Mouse (Mus musculus): ENCODE results near the gene Zfp169.

Gene Zfp169

GRCm38 (mm10) chr13:48508661-48509060, 4.6 kb downstream of the Zfp169 start:
- no peak for DNase-seq

DNA sequence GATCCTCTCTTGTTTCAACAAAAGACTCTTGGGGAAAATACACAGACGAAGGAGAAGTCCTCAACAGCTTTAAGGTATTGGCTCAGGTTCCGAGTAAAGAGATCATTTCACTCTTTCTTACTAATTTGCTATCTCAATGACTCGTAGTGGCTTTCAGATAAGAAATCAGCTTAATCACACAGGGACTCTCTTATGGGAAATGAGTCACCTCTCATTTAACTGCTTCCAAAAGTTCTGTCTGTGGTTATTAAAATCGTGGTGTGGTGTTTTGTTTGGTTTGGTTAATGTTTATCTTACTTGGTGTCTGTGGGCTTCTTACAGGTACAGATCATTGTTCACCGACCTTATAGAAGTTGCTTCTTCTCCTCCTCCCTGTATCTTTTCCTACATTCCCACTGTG, 10.8 kb downstream of the Zfp169 start:
- no peak for DNase-seq

GRCm38 (mm10) chr13:48498676-48499075, 14.6 kb downstream of the Zfp169 start:
- DNase-seq = no peak

GRCm38 (mm10) chr13:48497693-48498221, 15.5 kb downstream of the Zfp169 start:
- peak; percentile 82 for DNase-seq

- no peak for DNase-seq
Measured at GRCm38 (mm10) chr13:48493183-48493582, 20.1 kb downstream of the Zfp169 start.

DNA sequence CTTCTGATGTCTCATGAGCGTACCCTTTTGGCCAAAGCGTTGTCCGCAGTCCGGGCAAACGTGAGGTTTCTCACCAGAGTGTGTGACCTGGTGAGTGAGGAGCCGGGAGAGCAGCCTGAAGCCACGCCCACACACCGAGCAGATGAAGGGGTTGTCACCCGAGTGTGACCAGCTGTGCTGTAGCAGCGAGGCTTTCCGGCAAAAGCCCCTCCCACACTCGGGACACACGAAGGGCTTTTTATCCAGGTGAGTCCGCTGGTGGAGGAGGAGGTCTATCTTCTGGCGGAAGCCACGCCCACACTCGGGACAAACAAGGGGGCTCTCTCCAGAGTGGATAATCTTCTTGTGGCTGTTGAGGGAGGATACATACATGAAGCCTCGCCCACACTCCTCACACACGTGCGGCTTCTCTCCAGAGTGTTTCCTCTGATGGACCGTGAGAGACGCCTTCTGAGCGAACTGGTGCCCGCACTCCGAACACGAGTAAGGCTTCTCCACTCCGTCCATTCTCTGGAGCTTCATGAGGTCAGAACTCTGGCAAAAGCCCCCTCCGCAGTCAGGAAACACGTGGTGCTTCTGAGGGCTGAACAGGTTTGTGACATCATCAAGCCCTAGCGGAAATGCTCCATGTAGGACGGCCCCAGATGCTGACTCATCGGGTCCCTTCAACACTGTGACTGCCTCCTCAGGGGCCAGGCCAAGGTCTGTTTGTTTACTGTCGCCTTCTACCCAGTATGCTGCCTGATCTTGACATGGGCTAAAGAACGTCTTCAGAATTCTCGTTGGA, 22.7 kb downstream of the Zfp169 start:
- DNase-seq = no peak

- no peak for DNase-seq
Measured at GRCm38 (mm10) chr13:48483606-48484005, 29.6 kb downstream of the Zfp169 start.

DNA sequence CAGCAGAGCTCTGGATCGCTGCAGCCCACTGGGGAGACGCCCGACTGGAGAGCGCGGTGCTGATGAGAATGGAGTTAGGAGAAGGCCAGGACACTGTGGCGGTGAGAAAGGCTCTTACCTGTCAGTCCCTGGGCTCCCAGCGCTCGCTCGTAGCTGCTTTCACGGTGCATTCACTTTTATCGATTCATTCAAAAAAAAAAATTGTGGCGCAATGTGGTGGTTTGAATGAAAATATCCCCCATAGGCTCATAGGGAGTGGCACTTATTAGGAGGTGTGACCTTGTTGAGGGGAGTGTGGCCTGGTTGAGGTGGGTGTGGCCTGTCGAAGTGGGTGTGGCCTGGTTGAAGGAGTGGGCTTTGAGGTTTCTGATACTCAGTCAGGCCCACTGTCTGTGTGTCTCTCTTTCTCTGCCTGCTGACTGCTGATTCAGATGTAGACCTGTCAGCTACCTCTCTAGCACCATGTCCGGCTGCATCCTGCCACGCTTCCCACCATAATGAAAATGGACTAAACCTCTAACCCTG, 44.5 kb downstream of the Zfp169 start:
- DNase-seq = no peak

- no peak for DNase-seq
Measured at GRCm38 (mm10) chr13:48466186-48466585, 47.1 kb downstream of the Zfp169 start.

DNA sequence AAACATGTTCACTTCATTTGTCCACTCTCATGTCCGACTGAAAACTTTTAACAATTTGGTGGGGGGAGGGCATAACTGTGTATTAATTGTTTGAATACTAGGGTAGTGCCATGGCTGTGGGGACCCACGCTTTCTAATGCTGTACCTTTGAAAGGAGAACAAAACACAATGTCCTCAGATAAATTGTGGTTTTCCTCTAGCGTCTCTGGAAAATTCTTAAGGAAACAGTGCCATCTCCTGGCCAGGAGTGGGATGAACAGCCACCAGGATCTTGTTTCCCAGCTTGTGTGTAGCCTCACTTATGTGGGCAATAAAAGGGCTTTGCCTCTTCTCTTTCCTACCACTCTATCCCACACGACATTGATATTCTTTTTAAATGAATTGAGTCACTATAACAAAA, 49.1 kb downstream of the Zfp169 start:
- DNase-seq = peak; percentile 75

- no peak for DNase-seq
Measured at GRCm38 (mm10) chr13:48459280-48459679, 54.0 kb downstream of the Zfp169 start.

GRCm38 (mm10) chr13:48448119-48448518, 65.1 kb downstream of the Zfp169 start:
- no peak for DNase-seq

DNA sequence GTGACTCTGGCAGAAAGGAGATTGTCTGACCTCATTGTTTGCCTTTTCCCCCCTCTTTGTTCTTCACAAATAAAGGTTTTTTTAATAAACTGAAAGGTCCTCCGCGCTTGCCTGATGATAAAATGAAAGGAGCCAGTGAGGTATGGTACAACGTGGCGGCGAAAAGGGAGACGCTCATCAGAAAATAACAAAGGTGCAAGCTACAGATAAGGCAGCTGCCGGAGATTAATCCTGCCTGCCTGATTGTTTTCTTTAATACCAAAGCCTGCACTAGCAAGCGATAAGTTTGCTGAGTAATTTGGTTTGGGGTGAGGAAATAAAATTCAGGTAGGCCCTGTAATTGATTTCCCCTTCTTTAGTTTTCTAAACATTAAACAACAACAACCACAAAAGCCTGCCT, 69.3 kb downstream of the Zfp169 start:
- DNase-seq = no peak

GRCm38 (mm10) chr13:48438321-48438720, 74.9 kb downstream of the Zfp169 start:
- no peak for DNase-seq

Measured in right cerebral cortex, postnatal 4 days (tissue).